Mouse (Mus musculus) midbrain, embryonic 10.5 days (tissue): ENCODE results near the gene Pus7. TPM values are rescaled to one million over a fixed set of nuclear protein-coding genes. Genes with fewer than 3 reads are reported as not detected.

ENCODE experiments used
- DNase-seq: peaks from one replicate; pipeline ENCODE4 v3.0.0-alpha.2; 2017; ENCODE audit warnings: low spot score
- H3K27ac ChIP-seq: fragments of 300-500 bp; sonication (generic); replicated peaks from 2 replicates; pipeline ENCODE4 v1.5.1; 2016; ENCODE audit warnings: mild to moderate bottlenecking
- H3K27me3 ChIP-seq: fragments of 300-500 bp; sonication (generic); 2 replicates; pipeline ENCODE4 v1.6.1; 2016; ENCODE audit warnings: low read depth, mild to moderate bottlenecking; ENCODE audit not compliant: poor library complexity, severe bottlenecking
- H3K36me3 ChIP-seq: fragments of 300-500 bp; sonication (generic); 2 replicates; pipeline ENCODE4 v1.6.1; 2016; ENCODE audit warnings: mild to moderate bottlenecking, moderate library complexity
- H3K4me1 ChIP-seq: fragments of 300-500 bp; sonication (generic); 2 replicates; pipeline ENCODE4 v1.6.1; 2016
- H3K4me3 ChIP-seq: fragments of 300-500 bp; sonication (generic); 2 replicates; pipeline ENCODE4 v1.5.1; 2016; ENCODE audit warnings: mild to moderate bottlenecking, moderate library complexity
- H3K9me3 ChIP-seq: fragments of 300-500 bp; sonication (generic); replicated peaks from 2 replicates; pipeline ENCODE4 v1.6.1; 2016; ENCODE audit warnings: mild to moderate bottlenecking
- WGBS: fragments of 180-500 bp; shearing (Covaris S2); methylation state at CpG from one replicate; pipeline ENCODE4 v1.1.7; 2016; 5-methylcytosine and 5-hydroxymethylcytosine counted together
- polyA plus RNA-seq: library from polyadenylated mRNA; unstranded; fragments of >200 nt; fragmentation: Nextera tagmentation; extraction: Ambion mirVana; gene quantifications from 2 replicates; pipeline ENCODE4 v1.2.1, GENCODE M21; 2016

Pus7 gene
- polyA plus RNA-seq, 1 experiment from 2014 or later = 37.7 TPM

GRCm38 (mm10) chr5:23697457-23697856 is 86.1 kb downstream of the Pus7 start:
- H3K4me3 ChIP-seq = no peak overlapping the region
- WGBS = 90% methylated on average over 1 of the region's 1 CpGs
- no peak overlapping the region for H3K27ac ChIP-seq
- DNase-seq = no peak
- peaks cover 70% of the 10 kb centered on the region for H3K9me3 ChIP-seq
- no peaks in the 10 kb centered on the region for H3K4me1 ChIP-seq
- H3K27me3 ChIP-seq = no peaks in the 10 kb centered on the region
- H3K36me3 ChIP-seq = peaks cover 75% of the 10 kb centered on the region

Other genes with a start within 250 kb of the Pus7 start
- gene Srpk2, start 99.1 kb downstream of the Pus7 start, polyA plus RNA-seq = 47.9 and 58.8 TPM in 2 replicates
- 32.7 and 36.6 TPM in 2 replicates for gene Rint1, start 4.0 kb upstream of the Pus7 start, polyA plus RNA-seq
- gene Tomm7, start 60.5 kb upstream of the Pus7 start, polyA plus RNA-seq = 119 and 135 TPM in 2 replicates
- gene Fam126a, start 247.0 kb upstream of the Pus7 start, polyA plus RNA-seq = 24.6 and 26.7 TPM in 2 replicates